In genomic region chr9:50885600-50885987, GRCm38 (mm10) we compare ENCODE assay signal across 9 mouse cellular contexts. TPM values are rescaled to one million over a fixed set of nuclear protein-coding genes. Genes with fewer than 3 reads are reported as not detected.
DNase-seq lines count a peak whose midpoint lies in the region; ATAC-seq and TF ChIP-seq lines count a peak whose summit lies in the region.
"Had no signal": no experiment of that assay in that cellular context is flagged by ENCODE, and none has a peak within 500 bp of the region (broad histone marks: within the 10 kb centered on the region; RNA-seq: fewer than 3 reads in every experiment).

No protein-coding gene starts in this region.

- TF ChIP-seq CTCF in liver, postnatal 0 days (IDR thresholded peaks at IDR 0.05; ENCODE audit: low read depth), result no peak

- H3K9me3 ChIP-seq in forebrain, embryonic 14.5 days (replicated peaks; ENCODE audit: control insufficient read depth, low read length), result no peaks in the 10 kb centered on the region
- no peaks in the 10 kb centered on the region for H3K9me3 ChIP-seq in forebrain, embryonic 12.5 days
- no peaks in the 10 kb centered on the region for H3K9me3 ChIP-seq in liver, embryonic 13.5 days (replicated peaks)
- H3K9me3 ChIP-seq in liver, postnatal 0 days (ENCODE audit: low read length), result no peaks in the 10 kb centered on the region
- no peaks in the 10 kb centered on the region for H3K9me3 ChIP-seq in hindbrain, embryonic 16.5 days (ENCODE audit: control insufficient read depth, low read length)
- no peaks in the 10 kb centered on the region for H3K9me3 ChIP-seq in stomach, embryonic 14.5 days (ENCODE audit: control insufficient read depth, low read depth, low read length)
- H3K9me3 ChIP-seq: midbrain, embryonic 15.5 days had no signal

- H3K4me3 ChIP-seq in forebrain, embryonic 14.5 days (ENCODE audit: low read depth, low read length), result no peak overlapping the region
- H3K4me3 ChIP-seq in forebrain, embryonic 12.5 days (replicated peaks), result no peak overlapping the region
- H3K4me3 ChIP-seq in liver, embryonic 13.5 days (replicated peaks), result no peak overlapping the region
- no peak overlapping the region for H3K4me3 ChIP-seq in liver, postnatal 0 days (ENCODE audit: low read depth, low read length)
- H3K4me3 ChIP-seq in hindbrain, embryonic 16.5 days (ENCODE audit: low read length), result no peak overlapping the region
- H3K4me3 ChIP-seq in stomach, embryonic 14.5 days (ENCODE audit: low read depth, low read length), result no peak overlapping the region
- H3K4me3 ChIP-seq: midbrain, embryonic 15.5 days had no signal

- H3K4me1 ChIP-seq in forebrain, embryonic 14.5 days (ENCODE audit: control insufficient read depth, insufficient read depth, low read length), result peaks cover 11% of the 10 kb centered on the region; the same call in 1 of the 2 replicates
- peaks cover 15% of the 10 kb centered on the region for H3K4me1 ChIP-seq in forebrain, embryonic 12.5 days
- peaks cover 7% of the 10 kb centered on the region; the same call in 1 of the 2 replicates for H3K4me1 ChIP-seq in liver, embryonic 13.5 days (replicated peaks)
- peaks cover under 1% of the 10 kb centered on the region; the same call in 1 of the 2 replicates for H3K4me1 ChIP-seq in liver, postnatal 0 days (ENCODE audit: insufficient read depth)
- peaks cover 16% of the 10 kb centered on the region for H3K4me1 ChIP-seq in hindbrain, embryonic 16.5 days (ENCODE audit: control insufficient read depth, insufficient read depth, low read depth, low read length)
- peaks cover 23% of the 10 kb centered on the region for H3K4me1 ChIP-seq in stomach, embryonic 14.5 days (ENCODE audit: control insufficient read depth, insufficient read depth, low read length)

- no peak for ATAC-seq in forebrain, embryonic 14.5 days
- no peak for ATAC-seq in forebrain, embryonic 12.5 days (ENCODE audit: low FRiP score)
- no peak for ATAC-seq in liver, embryonic 13.5 days (ENCODE audit: low read depth)
- ATAC-seq in liver, postnatal 0 days, result no peak
- no peak for ATAC-seq in hindbrain, embryonic 16.5 days
- 0 out of 2 replicates have a peak, but pooled peaks have one; percentile 12 for ATAC-seq in stomach, embryonic 14.5 days (ENCODE audit: insufficient number of reproducible peaks, insufficient read depth, low FRiP score, low read depth)
- ATAC-seq in megakaryocyte, adult 5-6 weeks (ENCODE audit: poor library complexity, severe bottlenecking), result no peak
- ATAC-seq: midbrain, embryonic 15.5 days had no signal

- H3K4me2 ChIP-seq in forebrain, embryonic 14.5 days (ENCODE audit: low read length), result no peak overlapping the region
- H3K4me2 ChIP-seq in forebrain, embryonic 12.5 days, result no peak overlapping the region
- H3K4me2 ChIP-seq in liver, embryonic 13.5 days, result no peak overlapping the region
- no peak overlapping the region for H3K4me2 ChIP-seq in liver, postnatal 0 days (ENCODE audit: low read depth, low read length)
- H3K4me2 ChIP-seq in hindbrain, embryonic 16.5 days (ENCODE audit: low read length), result no peak overlapping the region
- H3K4me2 ChIP-seq in stomach, embryonic 14.5 days (replicated peaks; ENCODE audit: low read depth, low read length), result no peak overlapping the region
- H3K4me2 ChIP-seq: midbrain, embryonic 15.5 days had no signal

- peaks cover 36% of the 10 kb centered on the region for H3K36me3 ChIP-seq in forebrain, embryonic 14.5 days (ENCODE audit: control insufficient read depth, insufficient read depth, low read length)
- H3K36me3 ChIP-seq in forebrain, embryonic 12.5 days (replicated peaks), result peaks cover 32% of the 10 kb centered on the region
- H3K36me3 ChIP-seq in liver, embryonic 13.5 days, result peaks cover 77% of the 10 kb centered on the region
- peaks cover 36% of the 10 kb centered on the region for H3K36me3 ChIP-seq in liver, postnatal 0 days (replicated peaks; ENCODE audit: insufficient read depth, low read length)
- H3K36me3 ChIP-seq in hindbrain, embryonic 16.5 days (ENCODE audit: control insufficient read depth, insufficient read depth, low read length), result peaks cover 3% of the 10 kb centered on the region
- peaks cover 12% of the 10 kb centered on the region; the same call in 1 of the 2 replicates for H3K36me3 ChIP-seq in stomach, embryonic 14.5 days (ENCODE audit: control insufficient read depth, insufficient read depth, low read length)
- H3K36me3 ChIP-seq: midbrain, embryonic 15.5 days had no signal

- WGBS in forebrain, embryonic 14.5 days, result 75% methylated on average over 1 of the region's 1 CpGs
- WGBS in forebrain, embryonic 12.5 days, result 64% methylated on average over 1 of the region's 1 CpGs
- 68% methylated on average over 1 of the region's 1 CpGs for WGBS in liver, embryonic 13.5 days (ENCODE audit: insufficient replicate concordance)
- 62% methylated on average over 1 of the region's 1 CpGs for WGBS in liver, postnatal 0 days (ENCODE audit: insufficient replicate concordance)
- 72% methylated on average over 1 of the region's 1 CpGs for WGBS in hindbrain, embryonic 16.5 days
- 29% methylated on average over 1 of the region's 1 CpGs for WGBS in stomach, embryonic 14.5 days

- H3K9ac ChIP-seq in forebrain, embryonic 14.5 days (ENCODE audit: low read length), result no peak overlapping the region
- no peak overlapping the region for H3K9ac ChIP-seq in forebrain, embryonic 12.5 days
- H3K9ac ChIP-seq in liver, embryonic 13.5 days, result no peak overlapping the region
- no peak overlapping the region for H3K9ac ChIP-seq in liver, postnatal 0 days (replicated peaks)
- no peak overlapping the region for H3K9ac ChIP-seq in hindbrain, embryonic 16.5 days (ENCODE audit: low read depth, low read length)
- no peak overlapping the region for H3K9ac ChIP-seq in stomach, embryonic 14.5 days (replicated peaks; ENCODE audit: low read depth, low read length)
- H3K9ac ChIP-seq: midbrain, embryonic 15.5 days had no signal

- peak overlapping the region; percentile 60 for H3K27ac ChIP-seq in forebrain, embryonic 14.5 days (ENCODE audit: low read depth, low read length)
- H3K27ac ChIP-seq in forebrain, embryonic 12.5 days, result no peak overlapping the region
- H3K27ac ChIP-seq in liver, embryonic 13.5 days, result peak overlapping the region; percentile 51; the same call in 1 of the 2 replicates
- no peak overlapping the region for H3K27ac ChIP-seq in liver, postnatal 0 days (ENCODE audit: low read depth)
- 0 out of 2 replicates have a peak overlapping the region, but pooled peaks have one; percentile 29 for H3K27ac ChIP-seq in hindbrain, embryonic 16.5 days (ENCODE audit: low read depth, low read length)
- H3K27ac ChIP-seq in stomach, embryonic 14.5 days (ENCODE audit: low read length), result 0 out of 2 replicates have a peak overlapping the region, but pooled peaks have one; percentile 52
- H3K27ac ChIP-seq: midbrain, embryonic 15.5 days had no signal

- no peaks in the 10 kb centered on the region for H3K27me3 ChIP-seq in forebrain, embryonic 14.5 days (replicated peaks; ENCODE audit: control insufficient read depth, insufficient read depth, low read length)
- no peaks in the 10 kb centered on the region for H3K27me3 ChIP-seq in forebrain, embryonic 12.5 days
- no peaks in the 10 kb centered on the region for H3K27me3 ChIP-seq in liver, embryonic 13.5 days
- H3K27me3 ChIP-seq in liver, postnatal 0 days (ENCODE audit: insufficient read depth, low read length), result no peaks in the 10 kb centered on the region
- H3K27me3 ChIP-seq in hindbrain, embryonic 16.5 days (replicated peaks; ENCODE audit: control insufficient read depth, insufficient read depth, low read length), result no peaks in the 10 kb centered on the region
- no peaks in the 10 kb centered on the region for H3K27me3 ChIP-seq in stomach, embryonic 14.5 days (ENCODE audit: control insufficient read depth, insufficient read depth, low read length)
- H3K27me3 ChIP-seq: midbrain, embryonic 15.5 days had no signal

- DNase-seq in forebrain, embryonic 14.5 days (ENCODE audit: low spot score), result no peak
- DNase-seq in liver, embryonic 13.5 days, result no peak
- DNase-seq in liver, postnatal 0 days, result no peak
- no peak for DNase-seq in urinary bladder, adult 2 months (ENCODE audit: low spot score)

- TF ChIP-seq EP300 in liver, postnatal 0 days (IDR thresholded peaks at IDR 0.05; ENCODE audit: low read depth), result no peak

RNA-seq across cellular contexts. Expression of gene Ppp2r1b, which starts 40.5 kb away (rescaled TPM):
- polyA plus RNA-seq in forebrain, embryonic 14.5 days (2014; fragmentation: Nextera tagmentation; extraction: Ambion mirVana), result 78.9 and 94.5 TPM in 2 replicates
- polyA plus RNA-seq in forebrain, embryonic 12.5 days (2016; fragmentation: Nextera tagmentation; extraction: Ambion mirVana), result 109 and 112 TPM in 2 replicates
- 97.1 and 117 TPM in 2 replicates for polyA plus RNA-seq in liver, embryonic 13.5 days (2015; fragmentation: Nextera tagmentation; extraction: Ambion mirVana)
- polyA plus RNA-seq in liver, postnatal 0 days (2015; fragmentation: Nextera tagmentation; extraction: Ambion mirVana), result 18.8 and 29.0 TPM in 2 replicates
- polyA plus RNA-seq in hindbrain, embryonic 16.5 days (2015; fragmentation: Nextera tagmentation; extraction: Ambion mirVana), result 41.1 and 48.1 TPM in 2 replicates
- 73.1 and 77.7 TPM in 2 replicates for polyA plus RNA-seq in stomach, embryonic 14.5 days (2014; fragmentation: Nextera tagmentation; extraction: Ambion mirVana)
- polyA plus RNA-seq in urinary bladder, adult 2 months (2012; rRNA removed), result 20.9 and 23.5 TPM in 2 replicates
- 17.8 and 18.7 TPM in 2 replicates for total RNA-seq in megakaryocyte, adult 5-6 weeks (2015)
- 24.0 and 26.6 TPM in 2 replicates for total RNA-seq in megakaryocyte, adult 5-6 weeks (2017)

Comparison
In these comparisons a context has a peak if more than half of its experiments do, and no peak if none do; other contexts are left out.
1. H3K27ac ChIP-seq: peak in forebrain, embryonic 14.5 days (single experiment), liver, embryonic 13.5 days (single experiment), hindbrain, embryonic 16.5 days (single experiment) and stomach, embryonic 14.5 days (single experiment); none in forebrain, embryonic 12.5 days (single experiment) and liver, postnatal 0 days (single experiment).